ENCODE assay signal across 8 mouse cellular contexts in the genomic region with DNA sequence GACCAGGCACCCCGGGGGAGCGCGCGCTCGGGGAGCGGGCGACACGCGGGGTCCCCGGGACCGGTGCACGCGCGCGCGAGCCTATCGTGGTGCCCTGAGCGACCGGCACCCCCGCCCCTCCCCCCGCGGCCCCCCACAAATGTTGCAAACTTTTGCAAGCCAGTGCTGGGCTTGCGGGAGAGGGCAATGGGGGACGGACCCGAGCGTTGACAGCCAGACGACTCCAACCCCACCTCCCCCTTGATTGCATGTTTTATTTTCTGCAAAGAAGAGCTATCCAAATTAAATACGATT. TPM values are rescaled to one million over a fixed set of nuclear protein-coding genes. Genes with fewer than 3 reads are reported as not detected.
DNase-seq lines count a peak whose midpoint lies in the region; ATAC-seq and TF ChIP-seq lines count a peak whose summit lies in the region.

No protein-coding gene starts in this region.

- H3K9ac ChIP-seq in intestine, embryonic 16.5 days (ENCODE audit: low read depth, low read length): peak overlapping the region; percentile 88
- peak overlapping the region; percentile 88 for H3K9ac ChIP-seq in neural tube, embryonic 13.5 days

- peak overlapping the region; percentile 93 for H3K27ac ChIP-seq in forebrain, embryonic 10.5 days
- H3K27ac ChIP-seq in intestine, embryonic 16.5 days (ENCODE audit: low read length): peak overlapping the region; percentile 89
- H3K27ac ChIP-seq in neural tube, embryonic 13.5 days (replicated peaks): peak overlapping the region; percentile 97

- TF ChIP-seq CTCF in lung, adult 2 months (IDR thresholded peaks at IDR 0.05; ENCODE audit: insufficient read depth, low read length): no peak

- 2% methylated on average over 28 of the region's 28 CpGs for WGBS in lung, adult 2 months
- 1% methylated on average over 27 of the region's 28 CpGs for WGBS in forebrain, embryonic 10.5 days
- under 1% methylated on average over 23 of the region's 28 CpGs for WGBS in intestine, embryonic 16.5 days
- WGBS in neural tube, embryonic 13.5 days: 1% methylated on average over 27 of the region's 28 CpGs

- H3K4me2 ChIP-seq in intestine, embryonic 16.5 days (ENCODE audit: low read depth, low read length): peak overlapping the region; percentile 72
- H3K4me2 ChIP-seq in neural tube, embryonic 13.5 days: peak overlapping the region; percentile 86

- H3K4me1 ChIP-seq in lung, adult 2 months (ENCODE audit: control insufficient read depth, insufficient read depth, low read length): no peaks in the 10 kb centered on the region
- peaks cover 35% of the 10 kb centered on the region for H3K4me1 ChIP-seq in forebrain, embryonic 10.5 days
- H3K4me1 ChIP-seq in intestine, embryonic 16.5 days (ENCODE audit: control insufficient read depth, insufficient read depth, low read length): no peaks in the 10 kb centered on the region
- peaks cover 27% of the 10 kb centered on the region for H3K4me1 ChIP-seq in neural tube, embryonic 13.5 days (replicated peaks)

- H3K9me3 ChIP-seq in forebrain, embryonic 10.5 days: no peaks in the 10 kb centered on the region
- H3K9me3 ChIP-seq in intestine, embryonic 16.5 days (ENCODE audit: control insufficient read depth, low read length): no peaks in the 10 kb centered on the region
- no peaks in the 10 kb centered on the region for H3K9me3 ChIP-seq in neural tube, embryonic 13.5 days

- H3K36me3 ChIP-seq in forebrain, embryonic 10.5 days (replicated peaks): no peaks in the 10 kb centered on the region
- H3K36me3 ChIP-seq in intestine, embryonic 16.5 days (ENCODE audit: control insufficient read depth, insufficient read depth, low read length): no peaks in the 10 kb centered on the region
- no peaks in the 10 kb centered on the region for H3K36me3 ChIP-seq in neural tube, embryonic 13.5 days

- TF ChIP-seq POLR2A in lung, adult 2 months (IDR thresholded peaks at IDR 0.05; ENCODE audit: borderline replicate concordance, extremely low read depth, low read depth, low read length): no peak

- peaks cover 21% of the 10 kb centered on the region for H3K27me3 ChIP-seq in forebrain, embryonic 10.5 days (ENCODE audit: poor library complexity, severe bottlenecking)
- H3K27me3 ChIP-seq in intestine, embryonic 16.5 days (replicated peaks; ENCODE audit: control insufficient read depth, insufficient read depth, low read length): no peaks in the 10 kb centered on the region; the same call in 1 of the 2 replicates
- H3K27me3 ChIP-seq in neural tube, embryonic 13.5 days: no peaks in the 10 kb centered on the region

- DNase-seq in lung, adult 2 months: no peak
- DNase-seq in lung, postnatal 14 days: no peak
- no peak for DNase-seq in forebrain, embryonic 10.5 days (ENCODE audit: extremely low spot score, low spot score)
- DNase-seq in urinary bladder, postnatal 4 days (ENCODE audit: low spot score in 2 of 2): no peak
- no peak for DNase-seq in thymus, postnatal 10 days (ENCODE audit: low spot score in 2 of 2)

- no peak; the same call in 1 of the 2 replicates for ATAC-seq in intestine, embryonic 16.5 days
- ATAC-seq in neural tube, embryonic 13.5 days (ENCODE audit: low read depth): peak; percentile 34
- no peak for ATAC-seq in erythroid progenitor cell, adult 5-6 weeks (replicated peaks; ENCODE audit: low FRiP score, poor library complexity, severe bottlenecking)

- H3K4me3 ChIP-seq in lung, adult 2 months (replicated peaks; ENCODE audit: extremely low read depth, low read depth, low read length): peak overlapping the region; percentile 69
- peak overlapping the region; percentile 86 for H3K4me3 ChIP-seq in forebrain, embryonic 10.5 days
- H3K4me3 ChIP-seq in intestine, embryonic 16.5 days (ENCODE audit: low read length): peak overlapping the region; percentile 86
- H3K4me3 ChIP-seq in neural tube, embryonic 13.5 days: peak overlapping the region; percentile 86

RNA-seq across cellular contexts. Expression of gene Rora, which starts 0.4 kb away (rescaled TPM):
- polyA plus RNA-seq in lung, adult 2 months (2012; rRNA removed): 15.4 and 17.8 TPM in 2 replicates
- 5.6 and 5.7 TPM in 2 replicates for polyA plus RNA-seq in forebrain, embryonic 10.5 days (2016; fragmentation: Nextera tagmentation; extraction: Ambion mirVana)
- polyA plus RNA-seq in intestine, embryonic 16.5 days (2015; fragmentation: Nextera tagmentation; extraction: Ambion mirVana): 4.0 and 4.5 TPM in 2 replicates
- 10.9 and 11.1 TPM in 2 replicates for polyA plus RNA-seq in neural tube, embryonic 13.5 days (2015; fragmentation: Nextera tagmentation; extraction: Ambion mirVana)
- total RNA-seq in erythroid progenitor cell, adult 5-6 weeks (2015; ENCODE audit: low replicate concordance): 0.72 and 2.1 TPM in 2 replicates
- total RNA-seq in erythroid progenitor cell, adult 5-6 weeks (2017; ENCODE audit: low replicate concordance): 0.38 and 0.51 TPM in 2 replicates
